Mouse (Mus musculus): ENCODE results near the gene Bex6.
"Not testable (repeated sequence)": the region's sequence is repeated elsewhere in the genome, so short reads cannot be mapped to it uniquely, and the experiment has no call there.

Gene Bex6

DNA sequence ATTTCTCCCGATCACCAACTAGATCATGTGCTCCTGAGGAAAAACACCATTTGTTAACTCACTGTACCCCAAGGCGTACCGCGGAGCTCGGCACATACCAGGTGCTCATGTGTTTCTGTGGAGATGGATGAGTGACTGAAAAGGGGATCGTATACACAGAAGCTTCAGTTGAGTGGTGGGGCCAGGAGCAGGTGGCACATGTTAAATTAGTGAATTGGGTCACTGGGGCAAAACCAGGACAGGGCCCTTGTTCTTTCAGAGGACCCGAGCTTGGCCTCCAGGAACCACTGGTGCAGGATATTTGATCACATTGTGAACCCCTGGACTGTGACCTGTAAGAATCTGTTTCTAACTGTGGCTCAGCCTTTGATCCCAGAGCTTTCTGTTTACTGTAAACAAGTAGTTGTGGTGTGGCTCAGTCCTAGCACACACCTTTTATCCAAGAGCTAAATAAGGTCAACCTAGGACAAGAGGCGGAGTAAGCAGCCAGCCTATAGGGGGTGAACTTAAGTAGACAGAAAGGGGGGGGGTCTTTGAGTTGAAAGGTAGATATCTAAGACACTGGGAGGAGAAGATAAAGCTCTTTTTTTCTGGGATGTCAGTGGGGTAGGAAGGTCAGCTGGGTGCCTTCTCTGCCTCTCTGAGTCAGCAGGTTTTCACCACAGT lies 5.2 kb upstream of the Bex6 start:
- DNase-seq, result no peak

GRCm38 (mm10) chr16:32175029-32175428 lies 4.6 kb upstream of the Bex6 start:
- DNase-seq, result no peak

DNA sequence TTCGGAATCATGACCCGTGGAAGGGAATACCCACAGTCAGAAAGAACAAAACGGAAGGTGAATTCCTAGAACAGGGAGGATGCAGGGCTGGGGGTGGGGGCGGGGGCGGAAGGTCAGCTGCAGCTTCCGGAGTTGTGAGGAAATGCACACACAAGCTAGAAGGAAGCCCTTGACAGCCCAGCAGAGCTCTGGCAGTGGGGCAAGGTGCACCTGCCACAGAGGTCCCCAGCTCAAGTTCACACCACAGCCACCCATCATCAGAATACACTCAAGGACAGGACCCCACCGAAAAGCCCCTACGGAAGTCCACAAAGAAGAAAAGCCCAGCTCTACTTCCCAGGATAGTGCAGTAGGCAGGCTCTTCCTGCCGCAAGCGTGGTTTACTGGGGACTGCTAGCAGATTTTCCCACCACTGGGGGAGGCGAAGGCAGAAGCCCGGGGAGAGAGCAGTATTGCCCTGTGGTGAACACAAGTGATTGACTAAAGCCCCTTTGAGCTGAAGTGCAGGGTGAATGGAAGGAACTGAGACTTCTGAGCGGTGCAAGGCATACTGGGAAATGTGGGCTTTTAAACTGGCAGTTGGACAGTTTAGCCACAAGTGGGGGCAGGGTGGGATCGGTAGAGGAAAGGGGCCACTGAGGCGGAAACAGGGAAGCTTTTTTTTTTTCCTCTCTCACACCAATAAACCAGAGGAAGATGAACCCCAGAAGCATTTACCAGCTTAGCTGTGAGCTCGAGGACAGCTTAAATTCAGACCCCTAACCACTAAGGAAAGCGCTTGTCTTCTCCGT lies 2.5 kb upstream of the Bex6 start:
- no peak for DNase-seq

- DNase-seq, result no peak
Observed at GRCm38 (mm10) chr16:32186056-32186455, 6.4 kb downstream of the Bex6 start.

GRCm38 (mm10) chr16:32189109-32189508 lies 9.5 kb downstream of the Bex6 start:
- peak in 1 of 2 experiments; percentile 30 for DNase-seq

GRCm38 (mm10) chr16:32190011-32190441 lies 10.4 kb downstream of the Bex6 start:
- peak in 1 of 2 experiments; percentile 26 for DNase-seq

GRCm38 (mm10) chr16:32200256-32201003 lies 20.8 kb downstream of the Bex6 start:
- peak; percentile 13 to 32 for DNase-seq

DNA sequence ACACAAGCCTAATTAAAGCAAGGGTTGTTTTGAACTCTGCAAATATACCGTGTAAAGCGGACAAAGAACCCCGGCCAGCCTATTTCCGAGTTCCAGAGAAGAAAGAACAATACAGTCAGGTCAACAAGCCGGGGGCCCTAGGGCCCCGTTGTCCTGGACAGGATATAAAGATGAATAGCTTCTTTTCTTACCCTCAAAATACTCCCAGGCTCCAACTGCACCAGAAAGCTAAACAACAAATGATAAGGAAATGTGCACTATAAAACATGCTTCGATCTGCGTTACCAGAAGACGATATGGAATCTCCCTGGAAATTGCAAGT lies 21.3 kb downstream of the Bex6 start:
- DNase-seq, result peak in 1 of 2 experiments; percentile 25

- DNase-seq, result peak; percentile 45 to 75
Observed at GRCm38 (mm10) chr16:32202681-32203080, 23.1 kb downstream of the Bex6 start.

GRCm38 (mm10) chr16:32204902-32205301 lies 25.3 kb downstream of the Bex6 start:
- no peak for DNase-seq

DNA sequence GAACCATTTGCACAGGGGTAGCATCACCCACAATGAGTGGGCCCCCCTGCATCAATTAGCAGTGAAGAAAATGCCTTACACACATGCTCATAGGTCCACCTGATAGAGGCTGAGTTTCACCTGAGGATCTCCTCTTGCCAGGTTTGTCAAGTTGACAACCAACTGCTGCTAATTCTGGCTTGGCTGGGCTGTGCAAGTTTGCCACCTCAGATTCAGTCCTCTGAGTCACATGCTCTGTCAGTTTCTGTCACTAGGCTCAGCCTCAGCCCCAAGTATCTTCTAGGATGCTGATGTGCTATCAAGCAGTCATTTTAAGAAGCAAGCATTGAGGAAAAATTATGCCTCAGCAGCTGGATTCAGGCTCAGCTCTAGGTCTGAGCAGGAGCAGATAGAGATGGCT lies 34.5 kb downstream of the Bex6 start:
- no peak for DNase-seq

- no peak for DNase-seq
Observed at GRCm38 (mm10) chr16:32214804-32215576, 35.4 kb downstream of the Bex6 start.

- DNase-seq, result no peak
Observed at GRCm38 (mm10) chr16:32221803-32222202, 42.2 kb downstream of the Bex6 start.

- no peak for DNase-seq
Observed at GRCm38 (mm10) chr16:32222399-32222798, 42.8 kb downstream of the Bex6 start.

GRCm38 (mm10) chr16:32232050-32232449 lies 52.4 kb downstream of the Bex6 start:
- DNase-seq, result not testable (repeated sequence)

Measured in kidney, adult 8-10 months (tissue).